Mouse (Mus musculus) forebrain, embryonic 16.5 days (tissue): Measurements from ENCODE around the gene Ebf4. TPM values are rescaled to one million over a fixed set of nuclear protein-coding genes. Genes with fewer than 3 reads are reported as not detected.

Experiments
- ATAC-seq: fragments of 200-750 bp; cut with Nextera tagmentation; 2 replicates; pipeline ENCODE4 v1.8.0; 2017; ENCODE audit warnings: mild to moderate bottlenecking, moderate library complexity
- H3K27ac ChIP-seq: fragments of 300-500 bp; sonication (generic); 2 replicates; pipeline ENCODE4 v1.5.1; 2014; ENCODE audit warnings: low read length, control low read depth
- H3K27me3 ChIP-seq: fragments of 300-500 bp; sonication (generic); replicated peaks from 2 replicates; pipeline ENCODE4 v1.6.1; 2014; ENCODE audit warnings: low read length; ENCODE audit not compliant: control insufficient read depth, insufficient read depth
- H3K36me3 ChIP-seq: fragments of 300-500 bp; sonication (generic); 2 replicates; pipeline ENCODE4 v1.6.1; 2014; ENCODE audit not compliant: control insufficient read depth, insufficient read depth
- H3K4me1 ChIP-seq: fragments of 300-500 bp; sonication (generic); replicated peaks from 2 replicates; pipeline ENCODE4 v1.6.1; 2014; ENCODE audit warnings: low read length; ENCODE audit not compliant: control insufficient read depth, insufficient read depth
- H3K4me2 ChIP-seq: fragments of 300-500 bp; sonication (generic); 2 replicates; pipeline ENCODE4 v1.6.1; 2014; ENCODE audit warnings: mild to moderate bottlenecking, low read length, control low read depth
- H3K4me3 ChIP-seq: fragments of 300-500 bp; sonication (generic); replicated peaks from 2 replicates; pipeline ENCODE4 v1.5.1; 2014; ENCODE audit warnings: mild to moderate bottlenecking, low read length, control low read depth
- H3K9ac ChIP-seq: fragments of 300-500 bp; sonication (generic); replicated peaks from 2 replicates; pipeline ENCODE4 v1.6.1; 2014; ENCODE audit warnings: low read depth, low read length, control low read depth
- H3K9me3 ChIP-seq: fragments of 300-500 bp; sonication (generic); 2 replicates; pipeline ENCODE4 v1.6.1; 2016; ENCODE audit warnings: low read length; ENCODE audit not compliant: control insufficient read depth
- WGBS: fragments of 180-500 bp; shearing (Covaris S2); extraction: QIAGEN DNeasy Blood & Tissue Kit; methylation state at CpG from one replicate; pipeline ENCODE4 v1.1.7; 2014; 5-methylcytosine and 5-hydroxymethylcytosine counted together
- polyA plus RNA-seq: library from polyadenylated mRNA; unstranded; fragments of >200 nt; fragmentation: Nextera tagmentation; extraction: Ambion mirVana; gene quantifications from 2 replicates; pipeline ENCODE4 v1.2.1, GENCODE M21; 2015

Ebf4 gene
- polyA plus RNA-seq, 1 experiment from 2014 or later = 3.7 TPM

DNA sequence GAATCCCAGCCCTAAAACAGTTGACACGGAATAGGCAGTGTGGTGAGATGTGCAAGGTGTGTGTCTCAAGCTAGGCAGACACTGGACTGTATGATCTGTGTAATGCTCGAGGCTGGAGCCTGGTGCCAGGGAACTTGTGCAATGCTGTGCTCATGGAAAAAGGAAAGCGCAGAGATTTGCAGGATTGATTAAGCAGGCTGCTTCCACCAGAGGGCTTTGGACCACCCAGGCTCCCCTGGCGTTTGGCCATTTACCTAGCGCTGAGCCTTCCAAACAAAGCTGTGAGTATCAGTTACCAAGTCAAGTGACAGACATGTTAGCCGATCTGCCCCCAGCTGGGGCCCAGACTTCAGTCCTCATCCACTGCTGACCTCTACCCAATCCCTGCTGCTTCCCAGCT lies 113.2 kb downstream of the Ebf4 start:
- WGBS = 10% methylated on average over 6 of the region's 6 CpGs
- no peaks in the 10 kb centered on the region for H3K9me3 ChIP-seq
- no peaks in the 10 kb centered on the region for H3K36me3 ChIP-seq
- no peak overlapping the region for H3K27ac ChIP-seq
- H3K9ac ChIP-seq = no peak overlapping the region
- peak; percentile 50; the same call in 1 of the 2 replicates for ATAC-seq
- no peak overlapping the region for H3K4me3 ChIP-seq
- peaks cover 5% of the 10 kb centered on the region; the same call in 1 of the 2 replicates for H3K4me1 ChIP-seq
- no peaks in the 10 kb centered on the region for H3K27me3 ChIP-seq
- H3K4me2 ChIP-seq = no peak overlapping the region

DNA sequence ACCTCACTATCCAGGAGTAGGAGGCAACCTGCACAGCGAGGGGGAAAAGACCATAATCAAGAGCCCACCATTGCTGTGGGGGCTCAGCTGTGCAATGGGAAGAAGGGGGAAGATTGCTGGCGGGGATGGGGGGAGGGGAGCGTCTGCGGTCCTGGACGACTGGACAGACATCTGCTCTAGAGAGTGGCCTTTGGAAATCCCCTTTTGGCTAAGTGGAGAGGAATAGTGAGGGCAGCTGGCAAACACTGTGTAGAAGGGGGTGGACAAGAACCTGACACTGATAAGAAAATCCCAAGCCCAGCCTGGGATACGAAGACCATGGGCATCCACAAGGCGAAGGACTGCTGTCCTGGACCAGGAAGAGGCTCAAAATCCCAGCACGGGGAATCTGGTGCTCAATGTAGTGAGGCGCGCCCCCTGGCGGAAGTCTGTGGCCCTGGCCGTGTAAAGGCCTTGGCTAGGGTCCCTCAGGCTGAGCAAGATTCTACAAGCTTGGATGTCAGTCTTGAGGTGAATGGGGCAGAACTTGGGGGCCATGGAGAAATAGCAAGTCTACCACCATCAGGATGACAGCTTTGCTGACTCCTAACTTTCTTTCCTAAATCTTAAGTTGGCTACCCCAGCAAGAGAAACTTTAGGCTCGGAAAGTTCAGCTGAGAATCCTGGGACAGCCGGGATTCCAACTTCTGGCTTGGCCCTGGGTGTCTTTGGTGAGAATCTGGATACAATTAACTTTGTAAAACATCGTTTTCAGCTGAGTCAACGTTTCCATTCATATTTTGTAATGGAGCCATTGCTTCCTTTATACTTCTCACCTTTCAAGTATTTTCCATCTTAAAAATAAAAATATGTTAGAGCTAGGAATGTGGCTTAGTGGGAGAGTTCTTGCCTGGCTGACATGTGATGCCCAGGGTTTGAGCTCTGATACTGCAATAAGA lies 116.9 kb downstream of the Ebf4 start:
- Histone ChIP-seq H3K27me3 (no peaks in the 10 kb centered on the region), H3K4me1 (peaks cover 5% of the 10 kb centered on the region; the same call in 1 of the 2 replicates), H3K4me3 (no peak overlapping the region), H3K9me3 (no peaks in the 10 kb centered on the region), H3K36me3 (no peaks in the 10 kb centered on the region), H3K4me2 (no peak overlapping the region), H3K9ac (no peak overlapping the region), H3K27ac (no peak overlapping the region)
- WGBS = 37% methylated on average over 16 of the region's 16 CpGs
- ATAC-seq = peak; percentile 72

DNA sequence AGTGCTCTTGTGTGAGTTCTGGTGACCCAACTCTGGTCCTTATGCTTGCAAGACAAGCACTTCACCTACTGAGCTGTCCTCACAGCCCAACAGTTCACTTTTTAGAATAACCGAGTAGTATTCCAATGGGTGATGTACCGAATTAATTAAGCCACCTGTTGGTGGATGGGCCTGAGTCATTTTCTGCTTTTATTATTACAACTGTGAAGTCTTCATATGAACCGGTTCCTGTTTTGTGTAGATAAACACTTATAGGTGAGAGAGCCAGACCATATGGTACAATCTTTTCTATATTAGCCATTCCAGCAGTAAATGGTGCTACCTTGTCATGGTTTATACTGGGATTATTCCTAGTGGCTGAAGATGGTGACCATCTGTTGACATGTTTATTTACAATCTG lies 117.8 kb downstream of the Ebf4 start:
- Histone ChIP-seq H3K4me3 (no peak overlapping the region), H3K36me3 (no peaks in the 10 kb centered on the region), H3K9me3 (no peaks in the 10 kb centered on the region), H3K4me1 (peaks cover 5% of the 10 kb centered on the region; the same call in 1 of the 2 replicates), H3K4me2 (no peak overlapping the region), H3K27me3 (no peaks in the 10 kb centered on the region), H3K27ac (no peak overlapping the region), H3K9ac (no peak overlapping the region)
- ATAC-seq = no peak
- WGBS = 73% methylated on average over 3 of the region's 3 CpGs

DNA sequence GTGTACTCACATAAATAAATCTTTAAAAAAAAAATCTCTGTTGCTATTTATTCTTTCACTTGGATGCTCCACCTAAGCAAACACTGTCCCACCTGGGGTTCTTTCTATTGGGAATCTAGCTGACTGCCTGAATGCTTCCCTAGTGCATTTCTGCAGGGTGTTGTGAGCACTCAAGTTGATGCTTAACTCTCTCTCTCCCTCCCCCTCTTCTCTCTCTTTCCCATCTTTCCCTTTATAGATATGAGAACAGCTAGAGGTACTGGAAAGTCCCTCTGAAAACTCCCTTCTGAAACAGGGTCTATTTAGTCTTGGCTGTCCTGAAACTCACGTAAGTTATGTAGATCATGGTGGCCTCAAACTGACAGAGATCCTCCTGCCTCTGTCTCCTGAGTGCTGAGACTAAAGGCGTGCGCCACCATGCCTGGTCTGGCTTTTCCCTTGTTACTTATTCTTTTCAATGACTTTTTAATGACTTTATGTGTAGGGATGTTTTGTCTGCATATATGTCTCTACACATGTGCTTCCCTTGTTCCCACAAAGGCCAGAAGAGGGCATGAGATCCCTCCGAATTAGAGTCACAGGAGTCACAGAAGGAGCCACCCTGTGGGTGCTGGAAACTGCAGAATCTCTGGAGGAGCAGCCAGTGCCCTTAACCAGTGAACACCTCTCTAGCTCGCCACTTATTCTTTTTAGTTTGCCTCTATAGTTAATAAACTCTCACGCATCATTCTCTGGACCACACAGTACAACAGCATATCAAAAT lies 119.3 kb downstream of the Ebf4 start:
- Histone ChIP-seq H3K4me1 (no peaks in the 10 kb centered on the region), H3K9me3 (no peaks in the 10 kb centered on the region), H3K4me2 (no peak overlapping the region), H3K4me3 (no peak overlapping the region), H3K36me3 (no peaks in the 10 kb centered on the region), H3K9ac (no peak overlapping the region), H3K27me3 (no peaks in the 10 kb centered on the region), H3K27ac (no peak overlapping the region)
- WGBS = 74% methylated on average over 6 of the region's 6 CpGs
- no peak for ATAC-seq

Other genes starting within 250 kb of the Ebf4 start
- 0.10 and 0.11 TPM in 2 replicates for gene Tgm6, start 182.8 kb upstream of the Ebf4 start, polyA plus RNA-seq
- 418 TPM in 2 replicates for gene Snrpb, start 115.8 kb upstream of the Ebf4 start, polyA plus RNA-seq
- not detected in 2 replicates for gene Tmc2, start 100.0 kb upstream of the Ebf4 start, polyA plus RNA-seq
- gene Nop56, start 20.7 kb upstream of the Ebf4 start, polyA plus RNA-seq = 287 and 297 TPM in 2 replicates
- gene Idh3b, start 10.6 kb upstream of the Ebf4 start, polyA plus RNA-seq = 176 and 179 TPM in 2 replicates
- gene Cpxm1, start 102.4 kb downstream of the Ebf4 start, polyA plus RNA-seq = 18.1 and 19.0 TPM in 2 replicates
- gene Gm28372, start 110.1 kb downstream of the Ebf4 start, polyA plus RNA-seq = not detected in 2 replicates
- gene 1700020A23Rik, start 110.1 kb downstream of the Ebf4 start, polyA plus RNA-seq = 0.73 and 0.86 TPM in 2 replicates
- gene Tmem239, start 111.3 kb downstream of the Ebf4 start, polyA plus RNA-seq = 0.27 TPM in 1 of 2 replicates, not detected in the other
- 134 and 138 TPM in 2 replicates for gene Vps16, start 129.2 kb downstream of the Ebf4 start, polyA plus RNA-seq
- gene Pced1a, start 129.5 kb downstream of the Ebf4 start, polyA plus RNA-seq = 17.3 and 17.8 TPM in 2 replicates
- gene Ptpra, start 155.1 kb downstream of the Ebf4 start, polyA plus RNA-seq = 152 and 160 TPM in 2 replicates